In genomic region chr11:32194626-32195025, GRCm38 (mm10) we compare ENCODE assay signal across 22 mouse cellular contexts. TPM values are rescaled to one million over a fixed set of nuclear protein-coding genes. Genes with fewer than 3 reads are reported as not detected.
A peak's percentile ranks its signal among the peaks of the same experiment; 100 is the strongest.
DNase-seq lines count a peak whose midpoint lies in the region; ATAC-seq and TF ChIP-seq lines count a peak whose summit lies in the region.
"Had no signal": no experiment of that assay in that cellular context is flagged by ENCODE, and none has a peak within 500 bp of the region (broad histone marks: within the 10 kb centered on the region; RNA-seq: fewer than 3 reads in every experiment).

No protein-coding gene starts in this region.

- H3K4me3 ChIP-seq in forebrain, embryonic 11.5 days (ENCODE audit: low read depth, low read length), result no peak overlapping the region
- no peak overlapping the region for H3K4me3 ChIP-seq in forebrain, embryonic 16.5 days (replicated peaks; ENCODE audit: low read length)
- H3K4me3 ChIP-seq in midbrain, embryonic 10.5 days, result no peak overlapping the region
- no peak overlapping the region for H3K4me3 ChIP-seq in midbrain, postnatal 0 days (ENCODE audit: low read depth, low read length)
- H3K4me3 ChIP-seq: embryonic facial prominence, embryonic 10.5 days; embryonic facial prominence, embryonic 12.5 days; forebrain, embryonic 12.5 days had no signal

- no peak for ATAC-seq in forebrain, embryonic 11.5 days (replicated peaks; ENCODE audit: low FRiP score)
- ATAC-seq in forebrain, embryonic 16.5 days, result no peak
- no peak for ATAC-seq in midbrain, postnatal 0 days (ENCODE audit: low FRiP score)
- no peak for ATAC-seq in monocyte, adult 5-6 weeks (replicated peaks; ENCODE audit: insufficient number of reproducible peaks, low FRiP score, low TSS enrichment, poor library complexity, severe bottlenecking)
- ATAC-seq: activated CD4-positive, CD25-positive, alpha-beta regulatory T cell, adult 4 months; CD4-positive, CD25-positive, alpha-beta regulatory T cell, adult 4 months; forebrain, embryonic 14.5 days; forebrain, postnatal 0 days; Patski had no signal

- H3K36me3 ChIP-seq in forebrain, embryonic 11.5 days (ENCODE audit: control insufficient read depth, insufficient read depth, low read length), result no peaks in the 10 kb centered on the region
- H3K36me3 ChIP-seq in forebrain, embryonic 16.5 days (ENCODE audit: control insufficient read depth, insufficient read depth), result no peaks in the 10 kb centered on the region
- no peaks in the 10 kb centered on the region for H3K36me3 ChIP-seq in midbrain, embryonic 10.5 days
- no peaks in the 10 kb centered on the region for H3K36me3 ChIP-seq in midbrain, postnatal 0 days (ENCODE audit: insufficient read depth, low read length)
- H3K36me3 ChIP-seq: embryonic facial prominence, embryonic 10.5 days; embryonic facial prominence, embryonic 12.5 days; forebrain, embryonic 12.5 days had no signal

- 79% methylated on average over 5 of the region's 5 CpGs for WGBS in forebrain, embryonic 11.5 days
- WGBS in forebrain, embryonic 16.5 days, result 83% methylated on average over 5 of the region's 5 CpGs
- 80% methylated on average over 5 of the region's 5 CpGs for whole genome bisulfite sequencing in midbrain, embryonic 10.5 days
- 84% methylated on average over 5 of the region's 5 CpGs for WGBS in midbrain, postnatal 0 days

- H3K4me2 ChIP-seq in forebrain, embryonic 11.5 days (ENCODE audit: low read depth, low read length, severe bottlenecking), result no peak overlapping the region
- no peak overlapping the region for H3K4me2 ChIP-seq in forebrain, embryonic 16.5 days (ENCODE audit: low read length)
- H3K4me2 ChIP-seq in midbrain, postnatal 0 days (ENCODE audit: low read depth, low read length, poor library complexity, severe bottlenecking), result no peak overlapping the region
- H3K4me2 ChIP-seq: embryonic facial prominence, embryonic 12.5 days; forebrain, embryonic 12.5 days had no signal

- H3K4me1 ChIP-seq in forebrain, embryonic 11.5 days (replicated peaks; ENCODE audit: control insufficient read depth, insufficient read depth, low read length), result no peaks in the 10 kb centered on the region
- no peaks in the 10 kb centered on the region for H3K4me1 ChIP-seq in forebrain, embryonic 16.5 days (replicated peaks; ENCODE audit: control insufficient read depth, insufficient read depth, low read length)
- H3K4me1 ChIP-seq in midbrain, embryonic 10.5 days, result peaks cover 31% of the 10 kb centered on the region
- H3K4me1 ChIP-seq in midbrain, postnatal 0 days (ENCODE audit: insufficient read depth, low read length), result no peaks in the 10 kb centered on the region

- no peaks in the 10 kb centered on the region for H3K27me3 ChIP-seq in forebrain, embryonic 11.5 days (ENCODE audit: control insufficient read depth, insufficient read depth, low read length)
- no peaks in the 10 kb centered on the region for H3K27me3 ChIP-seq in forebrain, embryonic 16.5 days (replicated peaks; ENCODE audit: control insufficient read depth, insufficient read depth, low read length)
- H3K27me3 ChIP-seq in midbrain, embryonic 10.5 days (ENCODE audit: low read depth, poor library complexity, severe bottlenecking), result peaks cover 14% of the 10 kb centered on the region
- no peaks in the 10 kb centered on the region for H3K27me3 ChIP-seq in midbrain, postnatal 0 days (ENCODE audit: insufficient read depth, low read length)

- H3K9ac ChIP-seq in forebrain, embryonic 11.5 days (ENCODE audit: low read length), result no peak overlapping the region
- H3K9ac ChIP-seq in forebrain, embryonic 16.5 days (replicated peaks; ENCODE audit: low read depth, low read length), result no peak overlapping the region
- H3K9ac ChIP-seq in midbrain, postnatal 0 days (replicated peaks; ENCODE audit: low read length, poor library complexity, severe bottlenecking), result no peak overlapping the region
- H3K9ac ChIP-seq: embryonic facial prominence, embryonic 12.5 days; forebrain, embryonic 12.5 days; forebrain, postnatal 0 days had no signal

- peak; percentile 29 for DNase-seq in forebrain, embryonic 11.5 days (ENCODE audit: low spot score)
- DNase-seq in midbrain, embryonic 10.5 days (ENCODE audit: low spot score), result no peak
- DNase-seq in midbrain, postnatal 0 days (ENCODE audit: low spot score), result no peak
- DNase-seq in thymus, postnatal 4 days, result peak; percentile 7
- DNase-seq in thymus, postnatal 10 days (ENCODE audit: low spot score in 2 of 2), result no peak
- DNase-seq: adrenal gland, adult 8-10 months; adrenal gland, postnatal 36 days; B cell, adult 2 months; cerebellum, adult 11-12 months; cerebellum, adult 2 months; cerebellum, adult 9-10 months; cerebellum, postnatal 10 days; forebrain, postnatal 0 days had no signal

- H3K9me3 ChIP-seq in forebrain, embryonic 11.5 days (ENCODE audit: control insufficient read depth, low read length), result no peaks in the 10 kb centered on the region
- H3K9me3 ChIP-seq in forebrain, embryonic 16.5 days (ENCODE audit: control insufficient read depth, low read length), result no peaks in the 10 kb centered on the region
- no peaks in the 10 kb centered on the region for H3K9me3 ChIP-seq in midbrain, embryonic 10.5 days (replicated peaks)
- H3K9me3 ChIP-seq in midbrain, postnatal 0 days (ENCODE audit: low read length), result no peaks in the 10 kb centered on the region
- H3K9me3 ChIP-seq: embryonic facial prominence, embryonic 10.5 days; embryonic facial prominence, embryonic 12.5 days; forebrain, embryonic 12.5 days had no signal

- H3K27ac ChIP-seq in forebrain, embryonic 11.5 days (ENCODE audit: low read depth, low read length), result no peak overlapping the region
- H3K27ac ChIP-seq in forebrain, embryonic 16.5 days (ENCODE audit: low read length), result no peak overlapping the region
- 0 out of 2 replicates have a peak overlapping the region, but pooled peaks have one; percentile 39 for H3K27ac ChIP-seq in midbrain, embryonic 10.5 days (replicated peaks)
- H3K27ac ChIP-seq in midbrain, postnatal 0 days (ENCODE audit: low read depth, low read length), result no peak overlapping the region
- H3K27ac ChIP-seq: embryonic facial prominence, embryonic 12.5 days; forebrain, embryonic 12.5 days had no signal

- TF ChIP-seq CTCF in midbrain, postnatal 0 days (IDR thresholded peaks at IDR 0.05), result no peak

RNA-seq across cellular contexts. Expression of gene Il9r, which starts 5.5 kb away (rescaled TPM):
- polyA plus RNA-seq in forebrain, embryonic 11.5 days (2014; fragmentation: Nextera tagmentation; extraction: Ambion mirVana), result not detected in 2 replicates
- not detected in 2 replicates for polyA plus RNA-seq in forebrain, embryonic 16.5 days (2015; fragmentation: Nextera tagmentation; extraction: Ambion mirVana)
- polyA plus RNA-seq in midbrain, embryonic 10.5 days (2016; fragmentation: Nextera tagmentation; extraction: Ambion mirVana), result 0.05 TPM in 1 of 2 replicates, not detected in the other
- total RNA-seq in midbrain, postnatal 0 days (2014; rRNA removed), result 0.33 TPM in 1 of 2 replicates, not detected in the other
- 0.04 TPM in 1 of 2 replicates, not detected in the other for polyA plus RNA-seq in midbrain, postnatal 0 days (2015; fragmentation: Nextera tagmentation; extraction: Ambion mirVana)
- total RNA-seq in monocyte, adult 5-6 weeks (2017), result 0.11 to 4.6 TPM (median 3.1 TPM) in 3 replicates
- total RNA-seq: forebrain, postnatal 0 days had no signal
- polyA plus RNA-seq: cerebellum, adult 2 months; embryonic facial prominence, embryonic 10.5 days; embryonic facial prominence, embryonic 12.5 days; forebrain, embryonic 12.5 days; forebrain, embryonic 14.5 days; forebrain, postnatal 0 days; Patski had no signal

RNA-seq across cellular contexts. Expression of gene Snrnp25, which starts 10.6 kb away (rescaled TPM):
- polyA plus RNA-seq in forebrain, embryonic 11.5 days (2014; fragmentation: Nextera tagmentation; extraction: Ambion mirVana), result 86.2 and 92.7 TPM in 2 replicates
- 45.0 and 45.6 TPM in 2 replicates for polyA plus RNA-seq in forebrain, embryonic 16.5 days (2015; fragmentation: Nextera tagmentation; extraction: Ambion mirVana)
- 94.7 and 107 TPM in 2 replicates for polyA plus RNA-seq in midbrain, embryonic 10.5 days (2016; fragmentation: Nextera tagmentation; extraction: Ambion mirVana)
- total RNA-seq in midbrain, postnatal 0 days (2014; rRNA removed), result 13.3 and 23.6 TPM in 2 replicates
- 47.8 and 48.9 TPM in 2 replicates for polyA plus RNA-seq in midbrain, postnatal 0 days (2015; fragmentation: Nextera tagmentation; extraction: Ambion mirVana)
- 17.2 to 21.3 TPM (median 19.0 TPM) in 3 replicates for total RNA-seq in monocyte, adult 5-6 weeks (2017)

RNA-seq across cellular contexts. Expression of gene Rhbdf1, which starts 27.5 kb away (rescaled TPM):
- 20.4 and 21.3 TPM in 2 replicates for polyA plus RNA-seq in forebrain, embryonic 11.5 days (2014; fragmentation: Nextera tagmentation; extraction: Ambion mirVana)
- polyA plus RNA-seq in forebrain, embryonic 16.5 days (2015; fragmentation: Nextera tagmentation; extraction: Ambion mirVana), result 21.1 and 23.3 TPM in 2 replicates
- 25.1 and 26.2 TPM in 2 replicates for polyA plus RNA-seq in midbrain, embryonic 10.5 days (2016; fragmentation: Nextera tagmentation; extraction: Ambion mirVana)
- total RNA-seq in midbrain, postnatal 0 days (2014; rRNA removed), result 27.4 and 55.6 TPM in 2 replicates
- polyA plus RNA-seq in midbrain, postnatal 0 days (2015; fragmentation: Nextera tagmentation; extraction: Ambion mirVana), result 17.6 and 21.0 TPM in 2 replicates
- 0.48 to 2.3 TPM (median 1.9 TPM) in 3 replicates for total RNA-seq in monocyte, adult 5-6 weeks (2017)

RNA-seq across cellular contexts. Expression of gene Mpg, which starts 31.7 kb away (rescaled TPM):
- 27.7 and 28.0 TPM in 2 replicates for polyA plus RNA-seq in forebrain, embryonic 11.5 days (2014; fragmentation: Nextera tagmentation; extraction: Ambion mirVana)
- 36.7 and 38.1 TPM in 2 replicates for polyA plus RNA-seq in forebrain, embryonic 16.5 days (2015; fragmentation: Nextera tagmentation; extraction: Ambion mirVana)
- 30.6 and 32.0 TPM in 2 replicates for polyA plus RNA-seq in midbrain, embryonic 10.5 days (2016; fragmentation: Nextera tagmentation; extraction: Ambion mirVana)
- 31.7 and 35.0 TPM in 2 replicates for total RNA-seq in midbrain, postnatal 0 days (2014; rRNA removed)
- polyA plus RNA-seq in midbrain, postnatal 0 days (2015; fragmentation: Nextera tagmentation; extraction: Ambion mirVana), result 31.2 and 37.7 TPM in 2 replicates
- 6.3 to 14.3 TPM (median 9.1 TPM) in 3 replicates for total RNA-seq in monocyte, adult 5-6 weeks (2017)

Comparison
In these comparisons a context has a peak if more than half of its experiments do, and no peak if none do; other contexts are left out.
1. DNase-seq: peak in forebrain, embryonic 11.5 days (single experiment) and thymus, postnatal 4 days (single experiment); none in midbrain, embryonic 10.5 days (single experiment), midbrain, postnatal 0 days (single experiment) and thymus, postnatal 10 days (0 of 2).